Mouse (Mus musculus): ENCODE measurements around the gene Cacnb4.

GRCm38 (mm10) chr2:52623921-52624404, 52.7 kb downstream of the Cacnb4 start:
- TF ChIP-seq POLR2A (IDR thresholded peaks at IDR 0.05; ENCODE audit: insufficient read length, low read depth) = no peak
- no peak for TF ChIP-seq E2F4 (IDR thresholded peaks at IDR 0.05; ENCODE audit: insufficient read depth)
- TF ChIP-seq TCF12 (IDR thresholded peaks at IDR 0.05; ENCODE audit: insufficient read depth, poor library complexity, severe bottlenecking) = no peak
- TF ChIP-seq USF1 (IDR thresholded peaks at IDR 0.05; ENCODE audit: low read depth) = no peak
- no peak for TF ChIP-seq MAX (IDR thresholded peaks at IDR 0.05; ENCODE audit: low read depth)
- no peak for TF ChIP-seq TCF3 (IDR thresholded peaks at IDR 0.05; ENCODE audit: insufficient read length, low read depth)
- no peak for TF ChIP-seq POLR2AphosphoS2 (IDR thresholded peaks at IDR 0.05; ENCODE audit: insufficient read length, low read depth)
- no peak for TF ChIP-seq REST (IDR thresholded peaks at IDR 0.05; ENCODE audit: insufficient read depth, insufficient read length)
- no peak for TF ChIP-seq SRF (IDR thresholded peaks at IDR 0.05; ENCODE audit: control insufficient read depth, insufficient read length, low read depth)
- TF ChIP-seq MYOD1 (IDR thresholded peaks at IDR 0.05; ENCODE audit: control insufficient read depth in 1 of 3, insufficient read length in 2 of 3, low read depth in 2 of 3) = no peak
- no peak for TF ChIP-seq MYOG (IDR thresholded peaks at IDR 0.05; ENCODE audit: control insufficient read depth in 1 of 3, insufficient read depth in 1 of 3, insufficient read length in 2 of 3, low read depth in 2 of 3)
- no peak for TF ChIP-seq CEBPB (IDR thresholded peaks at IDR 0.05; ENCODE audit: insufficient read depth, poor library complexity, severe bottlenecking)

All from myocyte (in vitro differentiated cells).